Mouse (Mus musculus) MEL (cell line): ENCODE measurements around the gene Rbfox3.

ENCODE experiments used
- EP300 ChIP-seq, 2 experiments: IDR thresholded peaks; 2 replicates each; pipeline ENCODE4 v1.6.1; 2011; ENCODE audit warnings: improper control_type of control experiment in 2 of 2, low read length in 2 of 2, low read depth in 1 of 2, mild to moderate bottlenecking in 1 of 2
- MYC ChIP-seq: IDR thresholded peaks from 2 replicates; pipeline ENCODE4 v1.6.1; 2011; ENCODE audit warnings: low read depth, mild to moderate bottlenecking, low read length, improper control_type of control experiment, moderate library complexity

GRCm38 (mm10) chr11:118645158-118645557 lies 266.2 kb downstream of the Rbfox3 start:
- TF ChIP-seq EP300 (IDR thresholded peaks at IDR 0.05; ENCODE audit: low read depth in 1 of 2, low read length in 2 of 2), result no peak
- TF ChIP-seq MYC, result no peak
